Mouse (Mus musculus): ENCODE data around the gene Filip1l. TPM values are rescaled to one million over a fixed set of nuclear protein-coding genes. Genes with fewer than 3 reads are reported as not detected.

Filip1l gene
- 256 TPM for polyA plus RNA-seq (2014; fragmentation: Illumina TruSeq; extraction: RNeasy Lipid Tissue Mini Kit (QIAGEN cat#74804); ENCODE audit: low read depth, low replicate concordance)

GRCm38 (mm10) chr16:57352751-57353150, at the start of gene Filip1l:
Gene Filip1l (plus strand): TSS chr16:57353093.

GRCm38 (mm10) chr16:57606444-57607227, 253.7 kb downstream of the Filip1l start, which contains the start of gene Cmss1:
Gene Cmss1 (minus strand): TSS chr16:57606864.

Other genes starting within 250 kb of the Filip1l start
- 110 TPM for gene Tomm70a, start 231.4 kb upstream of the Filip1l start, polyA plus RNA-seq (2014; fragmentation: Illumina TruSeq; extraction: RNeasy Lipid Tissue Mini Kit (QIAGEN cat#74804); ENCODE audit: low read depth, low replicate concordance)
- gene Nit2, start 185.8 kb upstream of the Filip1l start, polyA plus RNA-seq (2014; fragmentation: Illumina TruSeq; extraction: RNeasy Lipid Tissue Mini Kit (QIAGEN cat#74804); ENCODE audit: low read depth, low replicate concordance), result 45.5 TPM
- 97.3 TPM for gene Tbc1d23, start 121.6 kb upstream of the Filip1l start, polyA plus RNA-seq (2014; fragmentation: Illumina TruSeq; extraction: RNeasy Lipid Tissue Mini Kit (QIAGEN cat#74804); ENCODE audit: low read depth, low replicate concordance)
- not detected for gene Tmem30c, start 60.2 kb upstream of the Filip1l start, polyA plus RNA-seq (2014; fragmentation: Illumina TruSeq; extraction: RNeasy Lipid Tissue Mini Kit (QIAGEN cat#74804); ENCODE audit: low read depth, low replicate concordance)